Mouse (Mus musculus) hindbrain, embryonic 14.5 days (tissue): ENCODE measurements at regions not wholly inside any gene's neighbourhood (a gene's known extent, or its start where the extent isn't known, plus 50 kb on each side); places are given as distances from the start of the nearest gene placed in this dataset.

ENCODE experiments used
- ATAC-seq: fragments of 200-750 bp; cut with Nextera tagmentation; 2 replicates; pipeline ENCODE4 v1.8.0; 2017; ENCODE audit warnings: moderate number of reproducible peaks, mild to moderate bottlenecking, moderate TSS enrichment, moderate library complexity; ENCODE audit not compliant: low FRiP score
- DNase-seq: peaks from one replicate; pipeline ENCODE4 v3.0.0-alpha.2; 2015; ENCODE audit warnings: low spot score
- H3K27ac ChIP-seq: fragments of 300-500 bp; sonication (generic); 2 replicates; pipeline ENCODE4 v1.5.1; 2014; ENCODE audit warnings: mild to moderate bottlenecking, moderate library complexity
- H3K27me3 ChIP-seq: fragments of 300-500 bp; sonication (generic); 2 replicates; pipeline ENCODE4 v1.6.1; 2014; ENCODE audit warnings: mild to moderate bottlenecking, low read length, mixed read lengths; ENCODE audit not compliant: control insufficient read depth, insufficient read depth
- H3K36me3 ChIP-seq: fragments of 300-500 bp; sonication (generic); replicated peaks from 2 replicates; pipeline ENCODE4 v1.6.1; 2014; ENCODE audit not compliant: control insufficient read depth, insufficient read depth
- H3K4me1 ChIP-seq: fragments of 300-500 bp; sonication (generic); replicated peaks from 2 replicates; pipeline ENCODE4 v1.6.1; 2014; ENCODE audit warnings: antibody characterized with exemption, low read length, mixed read lengths; ENCODE audit not compliant: control insufficient read depth, insufficient read depth
- H3K4me2 ChIP-seq: fragments of 300-500 bp; sonication (generic); replicated peaks from 2 replicates; pipeline ENCODE4 v1.6.1; 2014; ENCODE audit warnings: mild to moderate bottlenecking, moderate library complexity
- H3K4me3 ChIP-seq: fragments of 300-500 bp; sonication (generic); replicated peaks from 2 replicates; pipeline ENCODE4 v1.5.1; 2014; ENCODE audit warnings: mild to moderate bottlenecking, low read length
- H3K9ac ChIP-seq: fragments of 300-500 bp; sonication (generic); 2 replicates; pipeline ENCODE4 v1.6.1; 2014
- H3K9me3 ChIP-seq: fragments of 300-500 bp; sonication (generic); 2 replicates; pipeline ENCODE4 v1.6.1; 2016; ENCODE audit warnings: low read length; ENCODE audit not compliant: control insufficient read depth
- WGBS: fragments of 180-500 bp; shearing (Covaris S2); extraction: QIAGEN DNeasy Blood & Tissue Kit; methylation state at CpG from one replicate; pipeline ENCODE4 v1.1.7; 2014; 5-methylcytosine and 5-hydroxymethylcytosine counted together

GRCm38 (mm10) chr3:99817965-99818364, 67.2 kb upstream of the Spag17 start:
- DNase-seq (no peak), ATAC-seq (no peak)
- 36% methylated on average over 8 of the region's 8 CpGs for WGBS
- Histone ChIP-seq H3K27ac (no peak overlapping the region), H3K4me2 (peak overlapping the region; percentile 24), H3K4me3 (no peak overlapping the region), H3K27me3 (no peaks in the 10 kb centered on the region), H3K9ac (no peak overlapping the region), H3K36me3 (no peaks in the 10 kb centered on the region), H3K9me3 (no peaks in the 10 kb centered on the region), H3K4me1 (0 out of 2 replicates have a peak, but pooled peaks cover 6% of the 10 kb centered on the region)

- Histone ChIP-seq H3K9ac (no peak overlapping the region), H3K36me3 (no peaks in the 10 kb centered on the region), H3K27me3 (no peaks in the 10 kb centered on the region), H3K27ac (no peak overlapping the region), H3K9me3 (no peaks in the 10 kb centered on the region), H3K4me1 (0 out of 2 replicates have a peak, but pooled peaks cover 6% of the 10 kb centered on the region), H3K4me3 (no peak overlapping the region), H3K4me2 (no peak overlapping the region)
- DNase-seq, result no peak
- 88% methylated on average over 5 of the region's 5 CpGs for WGBS
- no peak for ATAC-seq
Observed at GRCm38 (mm10) chr3:99822735-99823134, 62.5 kb upstream of the Spag17 start.

- Histone ChIP-seq H3K9ac (no peak overlapping the region), H3K4me1 (0 out of 2 replicates have a peak, but pooled peaks cover under 1% of the 10 kb centered on the region), H3K4me3 (no peak overlapping the region), H3K4me2 (no peak overlapping the region), H3K27ac (no peak overlapping the region), H3K9me3 (no peaks in the 10 kb centered on the region), H3K27me3 (no peaks in the 10 kb centered on the region), H3K36me3 (no peaks in the 10 kb centered on the region)
- WGBS, result 81% methylated on average over 3 of the region's 3 CpGs
- DNase-seq (no peak), ATAC-seq (no peak)
Observed at GRCm38 (mm10) chr3:99823256-99823655, 62.0 kb upstream of the Spag17 start.
